9 mouse cellular contexts compared by ENCODE assay signal in the genomic region with DNA sequence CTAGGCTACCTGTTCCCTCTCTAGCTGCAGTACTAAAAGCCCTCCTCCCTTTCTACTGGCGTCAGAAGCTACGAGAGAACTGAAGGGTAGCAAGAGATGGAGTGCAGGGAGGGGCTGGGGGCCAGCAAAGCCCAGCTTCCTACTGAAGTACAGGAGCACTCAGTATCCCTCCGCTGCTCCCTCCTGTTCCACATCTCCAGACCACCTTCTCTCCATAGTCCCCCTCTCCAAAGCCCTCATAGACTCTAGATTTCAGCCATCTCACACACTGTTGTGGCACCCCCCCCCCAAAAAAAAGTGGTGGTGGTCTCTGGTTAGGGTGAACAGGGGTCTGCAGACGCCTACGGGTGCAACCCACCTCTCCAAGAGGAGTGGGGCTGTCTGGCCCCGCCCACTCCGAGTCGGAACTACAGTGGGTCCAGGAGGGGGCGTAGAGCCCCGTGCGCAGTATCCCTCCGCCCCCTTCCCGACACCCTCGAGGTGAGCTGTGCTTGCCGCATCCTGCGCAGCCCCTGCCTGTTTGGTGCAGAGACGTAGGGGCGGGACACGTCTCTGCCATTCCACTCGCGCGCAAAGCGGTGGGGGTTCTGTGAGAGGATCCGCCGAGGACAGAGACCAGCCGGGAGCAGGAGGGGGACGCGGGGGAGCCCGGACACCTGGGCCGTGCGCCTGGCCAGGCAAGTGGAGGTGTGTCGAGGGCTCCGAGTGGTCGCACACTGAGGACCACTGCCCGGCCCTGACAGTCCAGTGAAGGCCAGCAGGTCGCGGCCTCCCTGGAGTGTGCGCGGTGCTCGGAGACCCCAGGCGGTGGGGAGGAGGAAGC. TPM values are rescaled to one million over a fixed set of nuclear protein-coding genes. Genes with fewer than 3 reads are reported as not detected.
DNase-seq lines count a peak whose midpoint lies in the region; ATAC-seq and TF ChIP-seq lines count a peak whose summit lies in the region.
"Had no signal": no experiment of that assay in that cellular context is flagged by ENCODE, and none has a peak within 500 bp of the region (broad histone marks: within the 10 kb centered on the region; RNA-seq: fewer than 3 reads in every experiment).

No protein-coding gene starts in this region.

- no peak overlapping the region for H3K27ac ChIP-seq in bone marrow macrophage, adult 2 months (ENCODE audit: insufficient read depth, low read depth, low read length)
- H3K27ac ChIP-seq in heart, embryonic 12.5 days (ENCODE audit: poor library complexity, severe bottlenecking), result peak overlapping the region; percentile 86
- peak overlapping the region; percentile 76 for H3K27ac ChIP-seq in kidney, embryonic 16.5 days (ENCODE audit: low read length)
- H3K27ac ChIP-seq in midbrain, postnatal 0 days (ENCODE audit: low read depth, low read length), result peak overlapping the region; percentile 86

- TF ChIP-seq CTCF in bone marrow macrophage, adult 2 months (IDR thresholded peaks at IDR 0.05; ENCODE audit: low read depth, low read length), result no peak
- TF ChIP-seq CTCF in midbrain, postnatal 0 days (IDR thresholded peaks at IDR 0.05), result peak; percentile 28

- ATAC-seq in heart, embryonic 12.5 days (ENCODE audit: insufficient number of reproducible peaks, low FRiP score), result peak; percentile 97
- ATAC-seq in kidney, embryonic 16.5 days (ENCODE audit: low FRiP score, low TSS enrichment), result peak; percentile 99
- peak; percentile 97 for ATAC-seq in midbrain, postnatal 0 days (ENCODE audit: low FRiP score)

- H3K4me3 ChIP-seq in bone marrow macrophage, adult 2 months (ENCODE audit: insufficient read depth, low read length), result peak overlapping the region; percentile 61
- peak overlapping the region; percentile 82 for H3K4me3 ChIP-seq in heart, embryonic 12.5 days
- H3K4me3 ChIP-seq in kidney, embryonic 16.5 days (ENCODE audit: low read length), result peak overlapping the region; percentile 70
- peak overlapping the region; percentile 61 for H3K4me3 ChIP-seq in midbrain, postnatal 0 days (ENCODE audit: low read depth, low read length)

- no peaks in the 10 kb centered on the region for H3K9me3 ChIP-seq in heart, embryonic 12.5 days (replicated peaks)
- no peaks in the 10 kb centered on the region for H3K9me3 ChIP-seq in kidney, embryonic 16.5 days (ENCODE audit: low read length)
- no peaks in the 10 kb centered on the region for H3K9me3 ChIP-seq in midbrain, postnatal 0 days (ENCODE audit: low read length)

- H3K27me3 ChIP-seq in heart, embryonic 12.5 days (replicated peaks), result no peaks in the 10 kb centered on the region
- no peaks in the 10 kb centered on the region for H3K27me3 ChIP-seq in kidney, embryonic 16.5 days (ENCODE audit: insufficient read depth, low read length)
- no peaks in the 10 kb centered on the region for H3K27me3 ChIP-seq in midbrain, postnatal 0 days (ENCODE audit: insufficient read depth, low read length)
- no peaks in the 10 kb centered on the region for H3K27me3 ChIP-seq in splenic B cell, adult 2 months (ENCODE audit: control insufficient read depth, insufficient read depth, low read length, poor library complexity, severe bottlenecking)

- H3K9ac ChIP-seq in heart, embryonic 12.5 days, result peak overlapping the region; percentile 82
- peak overlapping the region; percentile 84 for H3K9ac ChIP-seq in kidney, embryonic 16.5 days (replicated peaks; ENCODE audit: low read length)
- H3K9ac ChIP-seq in midbrain, postnatal 0 days (replicated peaks; ENCODE audit: low read length, poor library complexity, severe bottlenecking), result peak overlapping the region; percentile 70

- DNase-seq in B cell, adult 2 months, result peak; percentile 68 to 69
- DNase-seq in fibroblast of lung, adult 2 months (ENCODE audit: low read depth), result peak; percentile 6
- DNase-seq in liver, result peak; percentile 74
- peak; percentile 90 for DNase-seq in midbrain, postnatal 0 days (ENCODE audit: low spot score)
- peak; percentile 61 for DNase-seq in splenic B cell, adult 2 months (ENCODE audit: low read depth, low spot score)

- TF ChIP-seq POLR2A in bone marrow macrophage, adult 2 months (IDR thresholded peaks at IDR 0.05; ENCODE audit: borderline replicate concordance, low read depth, low read length), result no peak

- peaks cover 23% of the 10 kb centered on the region for H3K36me3 ChIP-seq in heart, embryonic 12.5 days
- H3K36me3 ChIP-seq in kidney, embryonic 16.5 days (ENCODE audit: insufficient read depth, low read length), result 0 out of 2 replicates have a peak, but pooled peaks cover 7% of the 10 kb centered on the region
- peaks cover 6% of the 10 kb centered on the region; the same call in 1 of the 2 replicates for H3K36me3 ChIP-seq in midbrain, postnatal 0 days (ENCODE audit: insufficient read depth, low read length)
- H3K36me3 ChIP-seq in splenic B cell, adult 2 months (ENCODE audit: control insufficient read depth, insufficient read depth, low read length, poor library complexity, severe bottlenecking), result no peaks in the 10 kb centered on the region

- peak overlapping the region; percentile 66 for H3K4me2 ChIP-seq in heart, embryonic 12.5 days
- peak overlapping the region; percentile 57 for H3K4me2 ChIP-seq in kidney, embryonic 16.5 days (replicated peaks; ENCODE audit: low read depth, low read length)
- peak overlapping the region; percentile 47 for H3K4me2 ChIP-seq in midbrain, postnatal 0 days (ENCODE audit: low read depth, low read length, poor library complexity, severe bottlenecking)

- no peaks in the 10 kb centered on the region for H3K4me1 ChIP-seq in bone marrow macrophage, adult 2 months (ENCODE audit: control insufficient read depth, insufficient read depth, low read length)
- H3K4me1 ChIP-seq in heart, embryonic 12.5 days (replicated peaks), result no peaks in the 10 kb centered on the region
- no peaks in the 10 kb centered on the region for H3K4me1 ChIP-seq in kidney, embryonic 16.5 days (ENCODE audit: insufficient read depth, low read length)
- H3K4me1 ChIP-seq in midbrain, postnatal 0 days (ENCODE audit: insufficient read depth, low read length), result no peaks in the 10 kb centered on the region

- WGBS in heart, embryonic 12.5 days, result 16% methylated on average over 41 of the region's 41 CpGs
- WGBS in kidney, embryonic 16.5 days, result 19% methylated on average over 37 of the region's 41 CpGs
- WGBS in midbrain, postnatal 0 days, result 24% methylated on average over 38 of the region's 41 CpGs

RNA-seq across cellular contexts. Expression of gene Gprasp2, which starts 46.8 kb away (rescaled TPM):
- 1.9 TPM in 1 of 2 replicates, not detected in the other for polyA plus RNA-seq in bone marrow macrophage, adult 2 months (2012; ENCODE audit: insufficient read depth, insufficient read length, missing spikeins)
- 23.1 and 23.9 TPM in 2 replicates for polyA plus RNA-seq in heart, embryonic 12.5 days (2016; fragmentation: Nextera tagmentation; extraction: Ambion mirVana)
- polyA plus RNA-seq in kidney, embryonic 16.5 days (2015; fragmentation: Nextera tagmentation; extraction: Ambion mirVana), result 24.6 and 26.3 TPM in 2 replicates
- total RNA-seq in midbrain, postnatal 0 days (2014; rRNA removed), result 198 and 252 TPM in 2 replicates
- polyA plus RNA-seq in midbrain, postnatal 0 days (2015; fragmentation: Nextera tagmentation; extraction: Ambion mirVana), result 285 and 291 TPM in 2 replicates
- total RNA-seq: MEL had no signal

Comparison
In these comparisons a context has a peak if more than half of its experiments do, and no peak if none do; other contexts are left out.
1. DNase-seq: peak in every context shown above with its lines; median percentile 90 in midbrain, postnatal 0 days; 74 in liver; 68 in B cell, adult 2 months; 61 in splenic B cell, adult 2 months; 6 in fibroblast of lung, adult 2 months.
2. RNA of gene Gprasp2, which starts 46.8 kb away (polyA plus RNA-seq): 285 to 291 TPM in midbrain, postnatal 0 days; 24.6 to 26.3 TPM in kidney, embryonic 16.5 days, 23.1 to 23.9 TPM in heart, embryonic 12.5 days and 1.9 TPM in bone marrow macrophage, adult 2 months; every median in the first group is over 10 times any median in the second.
3. Peak in every context shown above with its lines, with median percentiles within 50 percentile points of each other: H3K4me3 ChIP-seq, ATAC-seq, H3K4me2 ChIP-seq and H3K9ac ChIP-seq.